Mouse (Mus musculus) CH12.LX (cell line): ENCODE measurements around the gene C9orf72. TPM values are rescaled to one million over a fixed set of nuclear protein-coding genes. Genes with fewer than 3 reads are reported as not detected.

ENCODE experiments used
- DNase-seq: peaks from one replicate; pipeline ENCODE4 v3.0.0-alpha.2; 2013; ENCODE audit errors: extremely low read depth
- H3K27ac ChIP-seq: 2 replicates; pipeline ENCODE4 v1.5.1; 2012; ENCODE audit warnings: low read depth, mild to moderate bottlenecking, control low read depth, moderate library complexity; ENCODE audit not compliant: insufficient read depth
- H3K27me3 ChIP-seq: replicated peaks from 2 replicates; pipeline ENCODE3; 2012; ENCODE audit warnings: inconsistent platforms
- H3K36me3 ChIP-seq, 2 experiments: replicated peaks in 1 of 2; 2 replicates each; pipeline versions ENCODE3 to v1.6.1; 2012; ENCODE audit warnings: inconsistent platforms in 1 of 2, low read length in 1 of 2, mild to moderate bottlenecking in 1 of 2, mixed read lengths in 1 of 2, moderate library complexity in 1 of 2; ENCODE audit not compliant: control insufficient read depth in 1 of 2, insufficient read depth in 1 of 2
- H3K4me1 ChIP-seq, 2 experiments: 2 replicates each; pipeline ENCODE4 v1.6.1; 2012; ENCODE audit warnings: inconsistent platforms in 1 of 2, moderate library complexity in 1 of 2; ENCODE audit not compliant: insufficient read depth in 2 of 2, control insufficient read depth in 1 of 2
- H3K4me2 ChIP-seq: 2 replicates; pipeline ENCODE4 v1.6.1; 2012; ENCODE audit warnings: low read depth, mild to moderate bottlenecking, control low read depth; ENCODE audit not compliant: poor library complexity, insufficient read depth, severe bottlenecking
- H3K4me3 ChIP-seq, 3 experiments: fragments of 150-350 bp in 1 of 3; sonication (generic) in 1 of 3; replicated peaks in 1 of 3; 2 replicates each; pipeline versions ENCODE3 to v1.5.1; 2011 to 2012; ENCODE audit warnings: low read depth in 2 of 3, low read length in 2 of 3, mild to moderate bottlenecking in 2 of 3, moderate library complexity in 2 of 3, control low read depth in 1 of 3, improper control_type of control experiment in 1 of 3, inconsistent platforms in 1 of 3, mixed read lengths in 1 of 3; ENCODE audit not compliant: poor library complexity in 1 of 3
- H3K79me2 ChIP-seq: replicated peaks from 2 replicates; pipeline ENCODE4 v1.6.1; 2012; ENCODE audit warnings: mild to moderate bottlenecking, moderate library complexity; ENCODE audit not compliant: control insufficient read depth, poor library complexity, insufficient read depth, severe bottlenecking; ENCODE audit errors: extremely low read depth
- H3K9ac ChIP-seq: 2 replicates; pipeline ENCODE4 v1.6.1; 2012; ENCODE audit warnings: low read depth, mild to moderate bottlenecking, control low read depth, moderate library complexity; ENCODE audit not compliant: insufficient read depth
- H3K9me3 ChIP-seq: replicated peaks from 2 replicates; pipeline ENCODE3; 2012; ENCODE audit warnings: low read length, inconsistent platforms, mixed read lengths
- CTCF ChIP-seq, 2 experiments: IDR thresholded peaks in 1 of 2; conservative IDR thresholded peaks in 1 of 2; 2 replicates each; pipeline ENCODE4 v1.5.1; 2011 to 2012; ENCODE audit warnings: low read depth in 2 of 2, low read length in 2 of 2, improper control_type of control experiment in 1 of 2, inconsistent platforms in 1 of 2, mild to moderate bottlenecking in 1 of 2, moderate library complexity in 1 of 2
- ELF1 ChIP-seq: IDR thresholded peaks from 2 replicates; pipeline ENCODE4 v1.6.1; 2014; ENCODE audit warnings: low read depth, mild to moderate bottlenecking, inconsistent platforms, low read length, improper control_type of control experiment
- EP300 ChIP-seq: IDR thresholded peaks from 2 replicates; pipeline ENCODE4 v1.6.1; 2011; ENCODE audit warnings: low read length, improper control_type of control experiment
- GABPA ChIP-seq: IDR thresholded peaks from 2 replicates; pipeline ENCODE4 v1.6.1; 2012; ENCODE audit warnings: low read depth, low read length, improper control_type of control experiment, inconsistent platforms; ENCODE audit not compliant: insufficient replicate concordance
- JUN ChIP-seq: IDR thresholded peaks from 2 replicates; pipeline ENCODE4 v1.6.1; 2011; ENCODE audit warnings: low read depth, mild to moderate bottlenecking, low read length, improper control_type of control experiment, moderate library complexity; ENCODE audit not compliant: insufficient read depth
- JUND ChIP-seq: conservative IDR thresholded peaks from 2 replicates; pipeline ENCODE4 v1.6.1; 2011; ENCODE audit warnings: low read depth, low read length, improper control_type of control experiment
- KAT2A ChIP-seq: IDR thresholded peaks from 2 replicates; pipeline ENCODE4 v1.6.1; 2012; ENCODE audit warnings: low read length, improper control_type of control experiment, inconsistent platforms; ENCODE audit not compliant: insufficient replicate concordance
- NELFE ChIP-seq: IDR thresholded peaks from 2 replicates; pipeline ENCODE4 v1.6.1; 2011; ENCODE audit warnings: low read depth, low read length, improper control_type of control experiment
- POLR2A ChIP-seq: IDR thresholded peaks from 2 replicates; pipeline ENCODE4 v1.6.1; 2011; ENCODE audit warnings: low read depth, mild to moderate bottlenecking, improper control_type of control experiment, low read length
- ZC3H11A ChIP-seq: IDR thresholded peaks from 2 replicates; pipeline ENCODE4 v1.6.1; 2012; ENCODE audit warnings: low read depth, mild to moderate bottlenecking, inconsistent platforms, low read length, improper control_type of control experiment
- dilution Hi-C: fragments of 300-500 bp; cut with MboI; formaldehyde crosslinking; loops from 2 replicates; pipeline ENCODE4 v1.14.3; 2020; ENCODE audit warnings: low sequenced_read_pairs; ENCODE audit not compliant: extremely low pct_unique_long_range_greater_than_20kb, extremely low pct_ligation_motif_present
- in situ Hi-C: fragments of 300-500 bp; cut with MboI; formaldehyde crosslinking; loops from 3 replicates; pipeline ENCODE4 v1.14.3; 2019; ENCODE audit warnings: low sequenced_read_pairs, low pct_ligation_motif_present, low pct_unique_long_range_greater_than_20kb, mixed read lengths
- polyA plus RNA-seq: library from polyadenylated mRNA; unstranded; fragments of >175 nt; gene quantifications from 2 replicates; pipeline ENCODE4 v1.2.1, GENCODE M21; 2012; ENCODE audit warnings: low read depth; ENCODE audit not compliant: insufficient read length
- total RNA-seq, 2 experiments: library from RNA; depleted of rRNA; stranded (reverse); fragments of 300-350 nt in 1 of 2; fragments of >200 nt in 1 of 2; gene quantifications; 2 replicates each; pipeline ENCODE4 v1.2.3; 2012 to 2014

Gene C9orf72
- total and polyA plus RNA-seq, 3 experiments = 15.4 to 58.2 (median 49.7) TPM

DNA sequence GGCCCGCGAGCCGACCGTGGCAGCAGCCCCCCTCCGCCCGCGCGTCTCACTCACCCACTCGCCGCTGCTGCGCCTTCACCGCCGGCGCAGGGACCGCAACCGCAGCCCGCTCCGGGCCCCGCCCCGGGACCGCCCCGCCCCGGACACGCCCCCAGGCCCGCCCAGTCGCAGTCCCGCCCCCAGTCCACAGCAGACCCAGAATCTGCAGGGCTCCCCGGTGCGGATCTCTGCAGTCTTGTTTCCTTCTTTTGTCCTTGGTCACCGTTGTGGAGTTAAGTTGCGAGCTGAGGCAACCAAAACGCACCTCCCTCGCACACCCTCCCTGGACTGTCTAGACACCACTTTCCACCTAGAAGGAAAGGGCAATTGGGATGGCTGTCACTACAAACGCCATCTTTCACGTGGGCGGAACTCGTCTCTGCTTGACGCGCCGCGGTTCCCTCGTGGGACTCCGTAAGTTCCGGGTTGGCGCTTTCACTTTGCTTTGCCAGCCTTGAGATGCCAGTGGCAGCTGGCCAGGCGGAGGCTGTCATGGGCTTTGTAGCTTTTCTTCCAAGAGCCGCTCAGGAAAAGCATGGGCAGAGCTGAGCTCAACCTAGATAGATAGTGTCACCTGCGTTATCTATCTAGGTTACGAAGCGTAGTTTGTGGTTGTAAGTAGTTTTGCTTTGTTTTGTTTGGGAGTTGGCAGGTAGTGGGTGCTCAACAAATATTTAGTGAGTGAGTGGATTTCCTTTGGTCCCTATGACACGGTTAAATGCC, at the start of gene C9orf72 (continued):
- no peak for TF ChIP-seq CTCF (conservative IDR thresholded peaks at IDR 0.05 in 1 of 2, IDR thresholded peaks at IDR 0.05 in 1 of 2; ENCODE audit: low read depth in 2 of 2, low read length in 2 of 2)

DNA sequence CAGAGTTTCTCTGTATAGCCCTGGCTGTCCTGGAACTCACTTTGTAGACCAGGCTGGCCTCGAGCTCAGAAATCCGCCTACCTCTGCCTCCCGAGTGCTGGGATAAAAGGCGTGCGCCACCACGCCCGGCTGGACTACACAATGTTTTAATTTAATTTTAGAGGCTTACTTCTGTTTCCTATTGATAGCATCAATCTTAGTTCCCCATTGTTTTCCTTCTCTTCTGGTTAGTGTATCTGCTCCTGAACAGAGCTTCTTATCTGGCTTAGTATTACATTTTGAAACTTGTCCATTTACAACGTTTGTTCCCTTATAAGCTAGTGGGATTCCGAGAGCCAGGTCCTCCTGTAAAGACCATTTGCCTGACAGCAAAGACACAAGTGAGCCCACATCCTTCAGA, 33.0 kb upstream of the C9orf72 start:
- H3K27ac ChIP-seq = no peak overlapping the region
- H3K79me2 ChIP-seq = no peaks in the 10 kb centered on the region
- no peaks in the 10 kb centered on the region for H3K27me3 ChIP-seq
- no peaks in the 10 kb centered on the region for H3K36me3 ChIP-seq
- no peaks in the 10 kb centered on the region for H3K9me3 ChIP-seq
- dilution Hi-C loops (no loop called here), in situ Hi-C loops (no loop called here)
- H3K9ac ChIP-seq = no peak overlapping the region
- no peak overlapping the region for H3K4me2 ChIP-seq
- peaks cover 0 to 9% of the 10 kb centered on the region in 2 experiments; a peak in 1 of 4 replicates for H3K4me1 ChIP-seq
- DNase-seq = no peak
- TF ChIP-seq JUND (no peak), GABPA (no peak), ZC3H11A (no peak), CTCF (conservative IDR thresholded peaks at IDR 0.05 in 1 of 2, IDR thresholded peaks at IDR 0.05 in 1 of 2; ENCODE audit: low read depth in 2 of 2, low read length in 2 of 2) (no peak), NELFE (no peak)
- H3K4me3 ChIP-seq = no peak overlapping the region

GRCm38 (mm10) chr4:35244023-35244422, 18.0 kb upstream of the C9orf72 start:
- Histone ChIP-seq H3K4me2 (no peak overlapping the region), H3K79me2 (no peaks in the 10 kb centered on the region), H3K4me1 (peaks cover 8 to 20% of the 10 kb centered on the region in 2 experiments; a peak in 3 of 4 replicates), H3K27ac (no peak overlapping the region), H3K4me3 (no peak overlapping the region), H3K36me3 (no peaks in the 10 kb centered on the region), H3K27me3 (no peaks in the 10 kb centered on the region), H3K9me3 (no peaks in the 10 kb centered on the region), H3K9ac (no peak overlapping the region)
- in situ Hi-C loops (no loop called here), dilution Hi-C loops (no loop called here)
- TF ChIP-seq EP300 = no peak
- no peak for TF ChIP-seq KAT2A
- no peak for TF ChIP-seq NELFE
- DNase-seq = no peak

DNA sequence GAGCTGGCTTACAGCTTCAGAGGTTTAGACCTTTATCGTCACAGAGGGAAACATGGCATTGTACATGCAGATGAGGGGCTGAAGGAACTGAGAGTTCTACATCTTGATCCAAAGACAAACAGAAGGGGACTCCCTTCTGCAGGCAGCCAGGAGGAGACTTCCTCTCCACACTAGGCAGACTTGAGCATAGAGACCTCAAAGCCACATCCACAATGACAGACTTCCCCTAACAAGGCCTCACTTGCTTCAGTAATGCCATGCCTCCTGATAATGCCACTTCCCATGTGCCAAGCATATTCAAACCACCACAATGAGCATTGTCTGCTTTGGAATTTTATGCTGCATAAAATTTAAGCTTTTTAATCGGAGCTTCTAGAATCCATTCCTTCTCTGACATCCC, 15.8 kb upstream of the C9orf72 start:
- peaks cover 8 to 26% of the 10 kb centered on the region in 2 experiments; a peak in 3 of 4 replicates for H3K4me1 ChIP-seq
- H3K9ac ChIP-seq = no peak overlapping the region
- no peak overlapping the region for H3K4me3 ChIP-seq
- no peak for TF ChIP-seq JUN
- no peak for TF ChIP-seq POLR2A
- TF ChIP-seq ELF1 = 0 out of 2 replicates have a peak, but pooled peaks have one; percentile 10
- TF ChIP-seq, all 38 proteins: peak for 1
- H3K79me2 ChIP-seq = no peaks in the 10 kb centered on the region
- no peak overlapping the region for H3K4me2 ChIP-seq
- H3K9me3 ChIP-seq = no peaks in the 10 kb centered on the region
- no peak for DNase-seq
- dilution Hi-C loops (no loop called here), in situ Hi-C loops (no loop called here)
- H3K36me3 ChIP-seq = no peaks in the 10 kb centered on the region
- no peaks in the 10 kb centered on the region for H3K27me3 ChIP-seq
- no peak overlapping the region for H3K27ac ChIP-seq
